Mouse (Mus musculus): ENCODE results near the gene Btbd6. TPM values are rescaled to one million over a fixed set of nuclear protein-coding genes. Genes with fewer than 3 reads are reported as not detected.
A peak's percentile ranks its signal among the peaks of the same experiment; 100 is the strongest.

Gene Btbd6
- polyA plus RNA-seq, 1 experiment: 48.4 TPM

DNA sequence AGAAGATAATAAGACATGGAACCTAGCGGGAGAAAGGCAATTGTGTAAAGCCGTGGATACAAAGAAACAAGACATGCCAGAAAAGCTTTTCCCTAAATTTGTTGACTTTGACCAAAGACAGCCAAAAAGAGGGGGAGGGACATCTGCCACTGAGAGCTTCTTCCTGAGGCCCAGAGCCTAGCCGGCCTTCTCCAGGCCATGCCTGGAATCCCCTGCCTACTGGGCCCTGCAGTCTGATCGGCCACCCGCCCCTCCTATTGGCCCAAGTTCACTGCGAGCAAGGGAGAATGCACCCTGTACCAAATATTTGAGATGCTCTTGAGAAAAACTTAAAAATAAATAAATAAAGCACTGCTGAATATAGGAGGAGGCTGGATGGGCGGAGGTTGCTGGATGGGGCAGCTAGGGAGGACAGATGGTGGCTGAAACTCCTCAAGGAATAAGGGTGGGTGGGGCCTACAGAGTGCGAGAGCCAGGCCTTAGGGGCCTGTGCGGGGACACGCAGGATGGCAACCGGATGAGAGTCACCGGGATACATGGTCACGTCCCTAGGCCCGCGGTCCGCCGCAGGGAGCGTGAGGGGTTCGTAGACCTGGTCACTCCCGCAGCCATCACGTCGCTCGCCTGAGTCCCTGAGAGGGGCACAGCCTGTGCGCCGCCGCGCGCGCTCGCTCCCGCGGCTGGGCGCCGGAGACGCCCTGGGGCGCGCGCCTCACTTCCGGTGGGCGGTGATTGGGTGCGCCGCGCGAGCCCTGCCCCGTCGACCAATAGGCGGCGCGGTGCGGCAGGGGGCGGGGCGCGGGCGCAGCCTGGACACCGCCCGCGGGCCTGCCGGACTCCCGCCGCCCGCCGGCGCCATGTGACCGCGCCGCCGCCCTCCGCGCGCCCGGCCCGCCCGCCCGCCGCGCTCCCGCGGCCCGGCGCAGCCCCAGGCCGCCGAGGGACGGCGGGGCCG is 37.6 kb downstream of the Btbd6 start, which contains the start of gene Pacs2:
Gene Pacs2 (plus strand): TSS at position 905 of the 955 bp plus-strand sequence.
- TF ChIP-seq CTCF (IDR thresholded peaks at IDR 0.05; ENCODE audit: insufficient read depth, low read length): no peak
- TF ChIP-seq POLR2A (IDR thresholded peaks at IDR 0.05; ENCODE audit: borderline replicate concordance, extremely low read depth, low read depth, low read length): peak; percentile 97
- H3K4me3 ChIP-seq (replicated peaks; ENCODE audit: extremely low read depth, low read depth, low read length): peak within 1 kb of the TSS; percentile 93
- WGBS: 11% methylated on average over 84 of the region's 85 CpGs
- DNase-seq: peak; percentile 93
- H3K4me1 ChIP-seq (ENCODE audit: control insufficient read depth, insufficient read depth, low read length): peaks cover 19% of the 10 kb centered on the region

DNA sequence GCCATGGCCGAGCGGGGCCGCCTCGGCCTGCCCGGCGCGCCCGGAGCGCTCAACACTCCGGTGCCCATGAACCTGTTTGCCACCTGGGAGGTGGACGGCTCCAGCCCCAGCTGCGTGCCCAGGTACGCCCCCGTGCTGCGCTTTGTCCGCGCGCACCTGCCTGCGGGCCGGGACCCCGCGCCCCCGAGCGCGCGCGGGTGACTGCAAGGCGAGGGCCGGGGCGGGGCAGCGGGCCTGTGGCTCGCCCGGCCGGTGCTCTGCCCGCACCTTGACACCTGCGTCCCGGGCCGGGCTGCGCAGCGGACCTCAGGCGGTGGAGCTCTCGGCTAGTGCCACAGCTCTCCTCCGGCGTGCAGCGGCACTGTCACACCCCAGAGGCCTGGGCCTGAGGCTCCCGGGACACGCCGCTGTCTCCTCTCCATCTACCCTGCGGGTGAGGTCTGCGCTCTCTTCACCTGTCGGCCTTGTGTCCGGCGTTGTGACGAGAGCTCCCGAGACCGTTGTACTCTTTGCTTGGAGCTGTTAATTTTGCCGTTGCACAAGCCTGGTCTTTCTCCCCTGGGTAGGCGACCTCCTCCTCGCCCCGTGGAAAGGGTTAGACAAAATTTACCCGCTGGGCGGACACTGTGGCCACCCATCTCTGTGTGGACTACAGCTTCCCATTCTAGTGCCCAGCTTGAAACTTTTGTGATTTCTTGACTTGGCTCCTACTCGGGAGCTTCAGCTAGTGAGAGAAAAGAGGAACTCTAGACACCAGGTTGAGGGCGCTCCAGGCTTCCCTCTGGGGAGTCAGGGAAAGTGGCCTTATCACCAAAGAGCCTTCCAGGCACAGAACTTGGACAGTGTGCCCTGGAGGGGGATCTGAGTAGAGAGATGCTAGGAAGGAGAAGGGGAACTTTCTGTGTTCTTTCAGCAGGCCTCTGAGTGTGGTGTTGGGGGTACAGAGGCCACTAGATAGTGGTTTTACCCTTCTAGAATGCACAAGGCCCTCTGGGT is 38.6 kb downstream of the Btbd6 start:
- Histone ChIP-seq H3K4me1 (ENCODE audit: control insufficient read depth, insufficient read depth, low read length) (peaks cover 19% of the 10 kb centered on the region), H3K4me3 (replicated peaks; ENCODE audit: extremely low read depth, low read depth, low read length) (peak overlapping the region; percentile 93)
- WGBS: 3% methylated on average over 64 of the region's 64 CpGs
- no peak for TF ChIP-seq CTCF (IDR thresholded peaks at IDR 0.05; ENCODE audit: insufficient read depth, low read length)
- peak; percentile 17; the same call in 1 of the 2 replicates for TF ChIP-seq POLR2A (IDR thresholded peaks at IDR 0.05; ENCODE audit: borderline replicate concordance, extremely low read depth, low read depth, low read length)
- peak; percentile 74 for DNase-seq

GRCm38 (mm10) chr12:113015956-113016355 is 39.7 kb downstream of the Btbd6 start:
- Histone ChIP-seq H3K4me1 (ENCODE audit: control insufficient read depth, insufficient read depth, low read length) (peaks cover 19% of the 10 kb centered on the region), H3K4me3 (replicated peaks; ENCODE audit: extremely low read depth, low read depth, low read length) (no peak overlapping the region)
- no peak for DNase-seq
- TF ChIP-seq POLR2A (IDR thresholded peaks at IDR 0.05; ENCODE audit: borderline replicate concordance, extremely low read depth, low read depth, low read length) (no peak), CTCF (IDR thresholded peaks at IDR 0.05; ENCODE audit: insufficient read depth, low read length) (no peak)
- 69% methylated on average over 4 of the region's 4 CpGs for WGBS

DNA sequence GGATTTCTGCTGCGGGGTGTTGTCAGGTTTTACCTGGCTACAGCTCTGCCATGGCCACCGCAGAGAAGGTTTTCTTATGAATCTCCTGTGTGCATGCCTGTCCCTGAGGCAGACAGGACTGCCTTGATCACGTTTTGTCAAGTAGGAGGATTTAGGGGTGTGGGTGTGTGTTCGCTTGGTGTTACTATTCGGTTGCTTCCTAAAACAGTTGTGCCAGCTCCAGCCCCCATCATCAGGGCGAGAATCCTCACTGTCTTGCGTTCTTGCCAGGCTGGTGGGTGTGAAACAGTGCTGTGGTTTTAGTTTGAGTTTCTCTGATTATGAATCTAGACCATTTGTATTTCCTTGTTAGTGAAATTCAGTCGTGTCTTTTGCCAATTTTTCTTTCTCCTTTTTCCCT is 40.7 kb downstream of the Btbd6 start:
- Histone ChIP-seq H3K4me1 (ENCODE audit: control insufficient read depth, insufficient read depth, low read length) (peaks cover 13% of the 10 kb centered on the region), H3K4me3 (replicated peaks; ENCODE audit: extremely low read depth, low read depth, low read length) (no peak overlapping the region)
- DNase-seq: no peak
- WGBS: 70% methylated on average over 8 of the region's 8 CpGs
- TF ChIP-seq POLR2A (IDR thresholded peaks at IDR 0.05; ENCODE audit: borderline replicate concordance, extremely low read depth, low read depth, low read length) (no peak), CTCF (IDR thresholded peaks at IDR 0.05; ENCODE audit: insufficient read depth, low read length) (no peak)

GRCm38 (mm10) chr12:113017429-113017984 is 41.2 kb downstream of the Btbd6 start:
- 73% methylated on average over 9 of the region's 9 CpGs for WGBS

GRCm38 (mm10) chr12:113018763-113019162 is 42.5 kb downstream of the Btbd6 start:
- Histone ChIP-seq H3K4me3 (replicated peaks; ENCODE audit: extremely low read depth, low read depth, low read length) (no peak overlapping the region), H3K4me1 (ENCODE audit: control insufficient read depth, insufficient read depth, low read length) (peaks cover 10% of the 10 kb centered on the region)
- TF ChIP-seq CTCF (IDR thresholded peaks at IDR 0.05; ENCODE audit: insufficient read depth, low read length) (no peak), POLR2A (IDR thresholded peaks at IDR 0.05; ENCODE audit: borderline replicate concordance, extremely low read depth, low read depth, low read length) (no peak)
- no peak for DNase-seq
- 76% methylated on average over 4 of the region's 4 CpGs for WGBS

More at GRCm38 (mm10) chr12:113017429-113017984, 41.2 kb downstream of the Btbd6 start:
- Histone ChIP-seq H3K4me3 (replicated peaks; ENCODE audit: extremely low read depth, low read depth, low read length) (no peak overlapping the region), H3K4me1 (ENCODE audit: control insufficient read depth, insufficient read depth, low read length) (peaks cover 13% of the 10 kb centered on the region)
- no peak for DNase-seq
- no peak for TF ChIP-seq POLR2A (IDR thresholded peaks at IDR 0.05; ENCODE audit: borderline replicate concordance, extremely low read depth, low read depth, low read length)
- TF ChIP-seq CTCF (IDR thresholded peaks at IDR 0.05; ENCODE audit: insufficient read depth, low read length): no peak

GRCm38 (mm10) chr12:113021488-113021887 is 45.2 kb downstream of the Btbd6 start:
- Histone ChIP-seq H3K4me1 (ENCODE audit: control insufficient read depth, insufficient read depth, low read length) (no peaks in the 10 kb centered on the region), H3K4me3 (replicated peaks; ENCODE audit: extremely low read depth, low read depth, low read length) (no peak overlapping the region)
- DNase-seq: no peak
- TF ChIP-seq CTCF (IDR thresholded peaks at IDR 0.05; ENCODE audit: insufficient read depth, low read length): no peak
- no peak for TF ChIP-seq POLR2A (IDR thresholded peaks at IDR 0.05; ENCODE audit: borderline replicate concordance, extremely low read depth, low read depth, low read length)

- no peak for DNase-seq
- WGBS: 66% methylated on average over 4 of the region's 4 CpGs
- no peak overlapping the region for H3K4me3 ChIP-seq (replicated peaks; ENCODE audit: extremely low read depth, low read depth, low read length)
- TF ChIP-seq CTCF (IDR thresholded peaks at IDR 0.05; ENCODE audit: insufficient read depth, low read length): no peak
- no peak for TF ChIP-seq POLR2A (IDR thresholded peaks at IDR 0.05; ENCODE audit: borderline replicate concordance, extremely low read depth, low read depth, low read length)
- H3K4me1 ChIP-seq (ENCODE audit: control insufficient read depth, insufficient read depth, low read length): no peaks in the 10 kb centered on the region
These were observed 46.8 kb downstream of the Btbd6 start for GRCm38 (mm10) chr12:113023082-113023481.

- no peak overlapping the region for H3K4me3 ChIP-seq (replicated peaks; ENCODE audit: extremely low read depth, low read depth, low read length)
- no peaks in the 10 kb centered on the region; the same call in 1 of the 2 replicates for H3K4me1 ChIP-seq (ENCODE audit: control insufficient read depth, insufficient read depth, low read length)
- DNase-seq: no peak
- TF ChIP-seq POLR2A (IDR thresholded peaks at IDR 0.05; ENCODE audit: borderline replicate concordance, extremely low read depth, low read depth, low read length): no peak
- 97% methylated on average over 1 of the region's 1 CpGs for WGBS
These were observed 50.3 kb downstream of the Btbd6 start for GRCm38 (mm10) chr12:113026557-113026956.
